In the genomic region with DNA sequence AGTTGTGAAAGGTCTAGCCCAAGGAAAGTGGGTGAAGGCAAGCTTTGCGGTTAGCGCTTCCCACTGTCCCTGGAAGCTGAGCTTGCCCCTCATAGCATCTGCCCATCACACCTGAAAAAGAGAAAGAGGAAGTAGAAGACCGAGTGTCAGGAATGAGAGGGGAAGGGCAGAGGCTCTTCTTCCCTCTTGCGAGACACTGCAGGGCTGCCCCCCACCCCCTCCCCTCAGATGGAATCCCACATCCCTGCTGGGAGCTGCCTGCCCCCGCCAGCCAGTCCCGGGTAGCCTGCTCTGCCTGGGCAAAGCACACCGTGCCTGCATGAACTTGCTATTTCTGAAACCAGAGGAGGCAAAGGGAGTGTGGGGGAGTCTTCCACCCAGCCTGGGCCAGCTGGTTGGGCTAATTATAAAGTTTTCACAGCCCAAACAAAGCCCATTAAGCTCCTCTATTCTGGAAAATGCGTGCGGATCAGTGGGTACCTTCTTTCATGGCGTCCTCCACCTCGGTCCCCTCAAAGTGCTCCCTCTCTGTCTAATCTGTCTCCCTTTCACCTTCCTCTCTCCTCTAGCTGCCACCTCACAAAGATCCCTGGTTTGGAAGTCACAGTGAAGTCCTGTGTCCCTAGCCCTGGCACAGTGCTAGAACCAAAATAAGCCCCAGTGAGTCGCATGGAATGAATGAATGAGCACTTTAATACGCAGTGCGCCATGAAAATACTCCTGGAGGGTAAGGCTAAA, we compare ENCODE assay signal across 8 mouse cellular contexts. TPM values are rescaled to one million over a fixed set of nuclear protein-coding genes. Genes with fewer than 3 reads are reported as not detected.
DNase-seq lines count a peak whose midpoint lies in the region; ATAC-seq and TF ChIP-seq lines count a peak whose summit lies in the region.

No protein-coding gene starts in this region.

- no peak for TF ChIP-seq POLR2A in MEL (IDR thresholded peaks at IDR 0.05; ENCODE audit: control insufficient read depth in 1 of 2, insufficient read depth in 1 of 2, low read depth in 1 of 2, low read length in 2 of 2, poor library complexity in 1 of 2)

- H3K9ac ChIP-seq in kidney, embryonic 14.5 days (ENCODE audit: low read depth, low read length), result no peak overlapping the region
- no peak overlapping the region for H3K9ac ChIP-seq in MEL (ENCODE audit: control insufficient read depth, low read depth, low read length, poor library complexity, severe bottlenecking)
- H3K9ac ChIP-seq in forebrain, embryonic 14.5 days (ENCODE audit: low read length), result no peak overlapping the region
- no peak overlapping the region for H3K9ac ChIP-seq in liver, embryonic 12.5 days
- no peak overlapping the region for H3K9ac ChIP-seq in intestine, embryonic 15.5 days

- ATAC-seq in kidney, embryonic 14.5 days (ENCODE audit: low FRiP score, low TSS enrichment), result peak; percentile 91
- no peak; the same call in 1 of the 2 replicates for ATAC-seq in forebrain, embryonic 14.5 days
- ATAC-seq in liver, embryonic 12.5 days, result no peak
- no peak for ATAC-seq in intestine, embryonic 15.5 days

- H3K36me3 ChIP-seq in kidney, embryonic 14.5 days (ENCODE audit: control insufficient read depth, insufficient read depth, low read length), result no peaks in the 10 kb centered on the region
- peaks cover 0 to 10% of the 10 kb centered on the region in 2 experiments; a peak in 2 of 4 replicates for H3K36me3 ChIP-seq in MEL (ENCODE audit: control insufficient read depth in 1 of 2, insufficient read depth in 2 of 2, low read length in 2 of 2)
- no peaks in the 10 kb centered on the region for H3K36me3 ChIP-seq in forebrain, embryonic 14.5 days (ENCODE audit: control insufficient read depth, insufficient read depth, low read length)
- H3K36me3 ChIP-seq in liver, embryonic 12.5 days, result no peaks in the 10 kb centered on the region
- H3K36me3 ChIP-seq in intestine, embryonic 15.5 days, result no peaks in the 10 kb centered on the region

- no peak overlapping the region for H3K4me2 ChIP-seq in kidney, embryonic 14.5 days (replicated peaks; ENCODE audit: low read depth, low read length)
- no peak overlapping the region for H3K4me2 ChIP-seq in forebrain, embryonic 14.5 days (ENCODE audit: low read length)
- H3K4me2 ChIP-seq in liver, embryonic 12.5 days, result peak overlapping the region; percentile 6; the same call in 1 of the 2 replicates
- no peak overlapping the region for H3K4me2 ChIP-seq in intestine, embryonic 15.5 days (replicated peaks)

- no peaks in the 10 kb centered on the region for H3K9me3 ChIP-seq in kidney, embryonic 14.5 days (ENCODE audit: control insufficient read depth, low read length)
- H3K9me3 ChIP-seq in MEL (replicated peaks; ENCODE audit: insufficient read depth, low read length), result no peaks in the 10 kb centered on the region
- H3K9me3 ChIP-seq in forebrain, embryonic 14.5 days (replicated peaks; ENCODE audit: control insufficient read depth, low read length), result no peaks in the 10 kb centered on the region
- H3K9me3 ChIP-seq in liver, embryonic 12.5 days (replicated peaks), result no peaks in the 10 kb centered on the region
- H3K9me3 ChIP-seq in intestine, embryonic 15.5 days, result no peaks in the 10 kb centered on the region

- H3K27me3 ChIP-seq in kidney, embryonic 14.5 days (ENCODE audit: control insufficient read depth, insufficient read depth, low read length), result no peaks in the 10 kb centered on the region
- H3K27me3 ChIP-seq in MEL (ENCODE audit: control insufficient read depth in 1 of 2, insufficient read depth in 2 of 2, low read length in 2 of 2), result no peaks in the 10 kb centered on the region
- no peaks in the 10 kb centered on the region for H3K27me3 ChIP-seq in forebrain, embryonic 14.5 days (replicated peaks; ENCODE audit: control insufficient read depth, insufficient read depth, low read length)
- H3K27me3 ChIP-seq in liver, embryonic 12.5 days (replicated peaks), result no peaks in the 10 kb centered on the region
- H3K27me3 ChIP-seq in intestine, embryonic 15.5 days (replicated peaks), result no peaks in the 10 kb centered on the region

- no peak for TF ChIP-seq EP300 in MEL (IDR thresholded peaks at IDR 0.05; ENCODE audit: low read depth in 1 of 2, low read length in 2 of 2)

- no peak for TF ChIP-seq CTCF in MEL (IDR thresholded peaks at IDR 0.05 in 2 of 3, conservative IDR thresholded peaks at IDR 0.05 in 1 of 3; ENCODE audit: control insufficient read depth in 1 of 3, insufficient read depth in 1 of 3, low read depth in 2 of 3, low read length in 3 of 3, poor library complexity in 1 of 3, severe bottlenecking in 1 of 3)

- TF ChIP-seq RAD21 in MEL (IDR thresholded peaks at IDR 0.05; ENCODE audit: low read depth, low read length), result no peak

- 30% methylated on average over 14 of the region's 14 CpGs for WGBS in kidney, embryonic 14.5 days
- WGBS in forebrain, embryonic 14.5 days, result 29% methylated on average over 14 of the region's 14 CpGs
- 21% methylated on average over 14 of the region's 14 CpGs for WGBS in liver, embryonic 12.5 days (ENCODE audit: insufficient replicate concordance)
- 26% methylated on average over 14 of the region's 14 CpGs for WGBS in intestine, embryonic 15.5 days

- no peaks in the 10 kb centered on the region for H3K4me1 ChIP-seq in kidney, embryonic 14.5 days (ENCODE audit: control insufficient read depth, insufficient read depth, low read length)
- peaks cover 2 to 12% of the 10 kb centered on the region in 2 experiments; a peak in 3 of 4 replicates for H3K4me1 ChIP-seq in MEL (ENCODE audit: control insufficient read depth in 1 of 2, insufficient read depth in 2 of 2, low read length in 2 of 2)
- H3K4me1 ChIP-seq in forebrain, embryonic 14.5 days (ENCODE audit: control insufficient read depth, insufficient read depth, low read length), result no peaks in the 10 kb centered on the region
- peaks cover 9% of the 10 kb centered on the region for H3K4me1 ChIP-seq in liver, embryonic 12.5 days
- no peaks in the 10 kb centered on the region for H3K4me1 ChIP-seq in intestine, embryonic 15.5 days (replicated peaks)

- peak overlapping the region; percentile 59; the same call in 1 of the 2 replicates for H3K27ac ChIP-seq in kidney, embryonic 14.5 days (ENCODE audit: low read depth, low read length)
- H3K27ac ChIP-seq in MEL (ENCODE audit: control insufficient read depth, low read depth, low read length), result no peak overlapping the region
- no peak overlapping the region for H3K27ac ChIP-seq in forebrain, embryonic 14.5 days (ENCODE audit: low read depth, low read length)
- no peak overlapping the region for H3K27ac ChIP-seq in liver, embryonic 12.5 days
- H3K27ac ChIP-seq in intestine, embryonic 15.5 days, result no peak overlapping the region

- DNase-seq in kidney, adult 18-20 months, result no peak
- peak; percentile 46 for DNase-seq in MEL (ENCODE audit: low read depth, low spot score)
- peak; percentile 11 for DNase-seq in forebrain, embryonic 14.5 days (ENCODE audit: low spot score)
- no peak for DNase-seq in thymus, postnatal 25 days
- DNase-seq in adrenal gland, adult 8-10 months, result no peak

- H3K79me2 ChIP-seq in MEL (ENCODE audit: control insufficient read depth, insufficient read depth, low read length, poor library complexity), result no peaks in the 10 kb centered on the region

- no peak overlapping the region for H3K4me3 ChIP-seq in kidney, embryonic 14.5 days (ENCODE audit: low read length)
- peak overlapping the region in 1 of 2 experiments; percentile 35; a peak in 1 of 4 replicates for H3K4me3 ChIP-seq in MEL (ENCODE audit: control insufficient read depth in 1 of 2, insufficient read depth in 1 of 2, low read depth in 2 of 2, low read length in 2 of 2)
- no peak overlapping the region for H3K4me3 ChIP-seq in forebrain, embryonic 14.5 days (ENCODE audit: low read depth, low read length)
- no peak overlapping the region for H3K4me3 ChIP-seq in liver, embryonic 12.5 days
- no peak overlapping the region for H3K4me3 ChIP-seq in intestine, embryonic 15.5 days (replicated peaks)

TF ChIP-seq in MEL, 35 proteins besides CTCF, POLR2A, EP300 and RAD21:
- no peak for TF ChIP-seq MAZ (IDR thresholded peaks at IDR 0.05; ENCODE audit: low read depth, low read length)
- TF ChIP-seq ZMIZ1 (IDR thresholded peaks at IDR 0.05; ENCODE audit: low read depth, low read length), result no peak
- TF ChIP-seq ZKSCAN1 (IDR thresholded peaks at IDR 0.05; ENCODE audit: low read depth, low read length), result no peak
- no peak for TF ChIP-seq TBP (IDR thresholded peaks at IDR 0.05; ENCODE audit: low read depth, low read length)
- no peak for TF ChIP-seq POLR2AphosphoS2 (IDR thresholded peaks at IDR 0.05; ENCODE audit: low read length)
- TF ChIP-seq NELFE (IDR thresholded peaks at IDR 0.05; ENCODE audit: low read depth, low read length), result no peak
- no peak for TF ChIP-seq MEF2A (IDR thresholded peaks at IDR 0.05; ENCODE audit: extremely low read depth, insufficient replicate concordance, low read depth, low read length, poor library complexity, severe bottlenecking)
- no peak for TF ChIP-seq MAX (IDR thresholded peaks at IDR 0.05; ENCODE audit: low read length)
- TF ChIP-seq NRF1 (IDR thresholded peaks at IDR 0.05; ENCODE audit: insufficient read depth, low read depth, low read length, poor library complexity, severe bottlenecking), result no peak
- no peak for TF ChIP-seq ELF1 (IDR thresholded peaks at IDR 0.05; ENCODE audit: low read depth, low read length)
- no peak for TF ChIP-seq TCF12 (IDR thresholded peaks at IDR 0.05; ENCODE audit: low read depth, low read length)
TF ChIP-seq in MEL: peak in this region for 0.

RNA-seq across cellular contexts. Expression of gene A630001G21Rik, which starts 20.0 kb away (rescaled TPM):
- polyA plus RNA-seq in kidney, embryonic 14.5 days (2014; fragmentation: Nextera tagmentation; extraction: Ambion mirVana), result 0.87 and 1.8 TPM in 2 replicates
- total RNA-seq in MEL (2012; rRNA removed), result 13.0 and 15.4 TPM in 2 replicates
- polyA plus RNA-seq in MEL (2012; ENCODE audit: insufficient read depth in 1 of 2, insufficient read length in 2 of 2, low read depth in 1 of 2, low replicate concordance in 2 of 2, missing spikeins in 1 of 2), result 10 to 100 TPM in 1 of 2 experiments, not detected in 1; 24.0 TPM
- polyA plus RNA-seq in forebrain, embryonic 14.5 days (2014; fragmentation: Nextera tagmentation; extraction: Ambion mirVana), result 0.33 and 0.48 TPM in 2 replicates
- 2.5 and 3.2 TPM in 2 replicates for polyA plus RNA-seq in liver, embryonic 12.5 days (2016; fragmentation: Nextera tagmentation; extraction: Ambion mirVana)
- 0.96 and 1.1 TPM in 2 replicates for polyA plus RNA-seq in intestine, embryonic 15.5 days (2015; fragmentation: Nextera tagmentation; extraction: Ambion mirVana)
- 1 to 10 TPM in 3 of 4 experiments, under 1 TPM in 1; 0.64 to 1.3 (median 1.1) TPM for total RNA-seq in adrenal gland, adult 8-10 months (2022)

RNA-seq across cellular contexts. Expression of gene Cab39, which starts 34.8 kb away (rescaled TPM):
- 37.9 and 53.0 TPM in 2 replicates for polyA plus RNA-seq in kidney, embryonic 14.5 days (2014; fragmentation: Nextera tagmentation; extraction: Ambion mirVana)
- 68.7 and 72.5 TPM in 2 replicates for total RNA-seq in MEL (2012; rRNA removed)
- polyA plus RNA-seq in MEL (2012; ENCODE audit: insufficient read depth in 1 of 2, insufficient read length in 2 of 2, low read depth in 1 of 2, low replicate concordance in 2 of 2, missing spikeins in 1 of 2), result 100 to 1,000 TPM in 1 of 2 experiments, 10 to 100 TPM in 1; 66.5 to 144 TPM
- 62.9 and 74.3 TPM in 2 replicates for polyA plus RNA-seq in forebrain, embryonic 14.5 days (2014; fragmentation: Nextera tagmentation; extraction: Ambion mirVana)
- polyA plus RNA-seq in liver, embryonic 12.5 days (2016; fragmentation: Nextera tagmentation; extraction: Ambion mirVana), result 25.3 and 25.9 TPM in 2 replicates
- 29.2 and 29.3 TPM in 2 replicates for polyA plus RNA-seq in intestine, embryonic 15.5 days (2015; fragmentation: Nextera tagmentation; extraction: Ambion mirVana)
- 100 to 1,000 TPM; 103 to 136 (median 114) TPM for total RNA-seq in adrenal gland, adult 8-10 months (2022)

Comparison
In these comparisons a context has a peak if more than half of its experiments do, and no peak if none do; other contexts are left out.
1. DNase-seq: peak in MEL (single experiment) and forebrain, embryonic 14.5 days (single experiment); none in kidney, adult 18-20 months (single experiment), thymus, postnatal 25 days (single experiment) and adrenal gland, adult 8-10 months (single experiment).